Mouse (Mus musculus) testis, adult 2 months (tissue): ENCODE data around the gene Gm10188.

ENCODE experiments used
- CTCF ChIP-seq: fragments of 200-500 bp; IDR thresholded peaks from 2 replicates; pipeline ENCODE4 v1.5.1; 2012; ENCODE audit warnings: low read depth, mild to moderate bottlenecking, inconsistent platforms, low read length, moderate library complexity; ENCODE audit not compliant: control insufficient read depth, insufficient read depth, insufficient replicate concordance
- POLR2A ChIP-seq: fragments of 200-500 bp; IDR thresholded peaks from 2 replicates; pipeline ENCODE4 v1.6.1; 2012; ENCODE audit warnings: low read depth, mild to moderate bottlenecking, inconsistent platforms, low read length, moderate library complexity; ENCODE audit not compliant: control insufficient read depth

GRCm38 (mm10) chr1:132229667-132230066, at the start of gene Gm10188:
- no peak for TF ChIP-seq POLR2A
- no peak for TF ChIP-seq CTCF
